Mouse (Mus musculus) skeletal muscle tissue, adult 2 months (tissue): Measurements from ENCODE around the gene Rgs9.
A peak's percentile ranks its signal among the peaks of the same experiment; 100 is the strongest.
"Not testable (repeated sequence)": the region's sequence is repeated elsewhere in the genome, so short reads cannot be mapped to it uniquely, and the experiment has no call there.

Experiments
- DNase-seq: peaks from one replicate; pipeline ENCODE4 v3.0.0-alpha.2; 2012; ENCODE audit warnings: low read depth, low spot score

The Rgs9 gene

GRCm38 (mm10) chr11:109297710-109298375 is at the start of gene Rgs9:
TSS of gene Rgs9 (minus strand) at chr11:109298129.
- DNase-seq, result peak; percentile 77

DNA sequence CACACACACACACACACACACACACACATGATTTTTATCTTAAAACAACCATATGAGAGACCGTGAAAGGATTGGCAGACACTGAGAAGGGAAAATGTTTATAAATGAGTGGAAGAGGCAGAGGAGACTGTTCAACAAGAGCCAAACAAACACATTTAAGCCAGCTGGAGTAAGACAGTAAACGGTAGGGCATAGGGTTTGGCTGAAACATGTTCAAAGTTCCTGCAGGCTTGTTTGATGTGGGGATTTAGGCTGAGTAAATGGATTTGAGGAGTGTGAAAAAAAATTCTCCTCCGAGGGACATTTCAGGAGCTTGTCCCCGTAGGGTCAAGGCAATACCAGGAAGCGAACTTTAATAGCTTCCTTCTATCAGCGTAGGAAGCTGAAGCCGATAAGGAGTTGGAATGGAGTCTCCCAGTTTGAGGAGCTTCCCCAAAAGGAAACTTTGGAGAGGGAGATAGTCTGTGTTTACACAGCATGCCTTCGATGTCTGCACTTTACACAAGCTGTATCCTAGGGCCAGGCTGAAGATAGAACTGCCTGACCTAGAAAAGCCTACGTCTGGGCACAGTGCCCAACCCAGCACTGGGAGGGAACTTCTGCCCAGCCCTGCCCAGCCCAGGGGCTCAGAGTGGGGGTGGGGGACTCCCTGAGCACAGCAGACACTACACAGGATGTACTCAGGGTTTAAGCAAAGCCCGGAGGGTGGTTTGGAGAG is 49.5 kb upstream of the Rgs9 start:
- DNase-seq, result peak; percentile 93

- no peak for DNase-seq
These were observed 46.2 kb upstream of the Rgs9 start for GRCm38 (mm10) chr11:109343991-109344599.

DNA sequence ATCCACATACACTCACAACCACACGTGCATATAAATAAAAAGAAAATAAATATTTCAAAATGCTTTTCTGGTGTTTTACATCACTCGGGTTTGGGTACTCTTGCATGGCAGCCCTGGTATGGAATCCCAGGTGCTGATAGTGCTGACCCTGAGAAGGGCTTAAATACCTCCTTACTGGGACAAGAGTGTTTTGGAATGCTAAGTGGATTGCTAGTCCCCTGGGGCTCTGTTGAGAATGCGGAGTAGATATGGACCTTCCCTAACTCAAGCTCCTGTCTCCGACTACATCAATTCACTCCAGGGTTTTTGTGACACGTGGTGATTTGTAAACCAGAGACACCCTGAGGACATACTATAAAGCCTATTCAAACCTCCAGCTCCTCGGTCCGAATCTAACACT is 45.6 kb upstream of the Rgs9 start:
- no peak for DNase-seq

DNA sequence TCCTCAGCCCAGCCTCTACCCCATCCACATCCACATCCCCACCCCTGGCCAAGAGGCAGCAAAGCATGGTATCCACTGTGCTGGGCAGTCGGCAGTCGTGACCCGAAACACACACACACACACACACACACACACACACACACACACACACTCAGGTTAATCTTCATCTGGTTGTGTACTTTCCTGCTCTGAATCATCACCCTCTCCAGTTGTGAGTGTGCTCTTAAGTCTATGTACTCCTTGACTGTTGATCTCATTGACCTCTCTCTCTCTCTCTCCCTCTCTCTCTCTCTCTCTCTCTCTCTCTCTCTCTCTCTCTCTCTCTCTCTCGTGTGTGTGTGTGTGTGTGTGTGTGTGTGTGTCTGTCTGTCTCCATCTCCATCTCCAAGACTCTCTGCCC is 44.7 kb upstream of the Rgs9 start:
- DNase-seq, result not testable (repeated sequence)

DNA sequence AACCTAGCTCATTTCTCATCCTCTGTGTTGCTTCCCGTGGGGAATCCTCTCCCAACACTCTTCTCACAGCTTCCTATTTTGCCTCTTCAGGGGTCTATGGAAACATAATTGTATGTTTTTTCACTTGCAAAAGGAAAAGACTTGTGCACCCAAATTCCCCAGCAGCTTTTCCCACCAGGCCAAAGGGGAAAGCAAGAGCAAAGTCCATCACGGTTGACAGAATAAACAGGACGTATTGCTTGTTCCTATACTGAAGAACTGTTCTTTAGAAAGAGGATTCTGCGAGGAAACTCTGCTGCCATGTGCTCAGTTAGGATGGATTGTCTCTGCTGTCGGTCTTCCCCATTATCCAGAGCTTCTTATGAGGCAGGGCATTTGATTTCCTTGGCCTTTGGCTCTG is 42.6 kb upstream of the Rgs9 start:
- DNase-seq, result no peak

- DNase-seq, result no peak
These were observed 41.4 kb upstream of the Rgs9 start for GRCm38 (mm10) chr11:109339155-109339938.

DNA sequence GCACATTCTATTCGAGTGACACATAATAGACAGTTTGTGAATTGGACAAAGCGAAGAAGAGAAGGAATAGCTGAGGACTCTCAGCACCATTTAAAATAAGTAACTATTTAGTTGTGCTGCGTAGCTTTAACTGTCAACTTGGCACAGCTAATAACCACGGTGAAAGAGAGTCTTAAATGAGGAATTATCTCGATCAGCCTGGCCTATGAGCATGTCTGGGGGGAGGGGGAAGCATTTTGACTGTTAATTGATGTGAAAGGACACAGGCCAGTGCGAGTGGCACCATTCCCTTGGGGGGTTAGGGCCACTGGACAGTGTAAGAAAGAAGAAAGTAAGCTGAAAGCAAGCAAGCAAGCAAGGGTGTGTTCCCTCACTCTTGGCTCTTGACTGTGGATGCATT is 38.0 kb upstream of the Rgs9 start:
- DNase-seq, result no peak

DNA sequence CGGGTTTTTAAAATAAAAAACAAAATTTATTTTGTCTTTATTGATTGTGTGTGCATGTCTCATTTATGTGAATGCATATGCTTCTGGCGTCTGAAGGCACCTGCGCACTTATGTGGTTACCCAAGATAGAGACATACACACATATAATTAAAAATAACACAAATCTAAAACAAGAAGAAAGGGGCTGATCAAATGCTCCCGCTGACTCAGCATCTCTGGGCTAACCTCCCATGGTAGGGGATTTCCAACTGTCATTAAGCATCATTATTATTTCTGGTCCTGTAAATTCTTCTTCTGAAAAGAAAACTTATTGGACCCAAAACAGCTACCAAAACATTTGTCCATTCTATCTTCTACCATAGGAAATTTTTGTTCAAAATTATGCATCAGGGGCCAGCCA is 36.8 kb upstream of the Rgs9 start:
- DNase-seq, result no peak

DNA sequence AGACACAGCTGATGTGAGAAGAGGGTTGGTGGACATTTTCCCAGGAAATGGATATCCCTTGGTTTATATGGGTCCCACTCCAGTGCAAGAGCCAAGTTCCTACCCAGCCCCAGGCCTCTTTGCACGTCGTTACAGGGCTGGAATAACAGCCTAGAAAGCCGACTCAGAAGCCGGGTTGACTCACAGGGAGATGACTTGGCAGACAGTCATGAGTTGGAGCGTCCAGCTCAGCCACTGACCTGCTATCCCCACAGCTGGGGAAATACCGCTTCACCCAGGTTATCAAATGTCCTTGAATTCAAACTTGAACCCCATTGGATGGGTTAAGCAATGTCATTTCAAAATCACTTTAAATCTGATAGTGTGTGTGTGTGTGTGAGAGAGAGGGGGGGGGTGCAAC is 34.8 kb upstream of the Rgs9 start:
- peak; percentile 77 for DNase-seq

- DNase-seq, result peak; percentile 95
These were observed 33.5 kb upstream of the Rgs9 start for GRCm38 (mm10) chr11:109331424-109331824.

DNA sequence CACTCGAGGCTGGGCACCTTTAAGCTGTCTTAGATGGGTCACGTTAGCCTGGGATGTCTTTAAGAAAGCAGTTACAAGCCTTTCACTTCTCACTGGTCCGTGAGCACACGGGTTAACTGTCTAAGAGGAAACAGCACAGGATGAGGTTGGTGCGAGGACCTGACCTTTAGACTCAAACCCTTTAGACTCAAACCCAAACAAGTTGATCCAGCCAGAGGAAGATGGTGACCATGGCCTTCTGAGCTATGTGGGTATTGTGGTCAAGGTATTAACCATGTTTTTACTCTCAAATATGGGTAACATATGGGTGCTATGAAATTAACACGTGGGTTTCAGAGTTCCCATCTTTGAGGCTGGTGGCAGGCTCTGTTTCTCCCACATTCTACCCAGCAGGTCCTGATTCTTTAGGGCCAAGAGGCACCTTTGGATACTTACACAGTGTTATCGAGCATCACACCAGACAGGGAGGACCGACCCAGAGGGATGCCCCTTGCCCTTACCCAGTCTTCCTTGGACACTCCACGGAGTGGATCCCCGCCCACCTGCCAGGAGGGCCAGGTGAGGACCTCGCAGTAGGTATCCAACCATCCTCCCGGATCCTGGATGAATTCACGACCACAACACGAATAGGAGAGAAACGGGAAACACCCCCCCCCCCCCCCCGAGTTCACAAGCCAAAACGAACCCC is 32.9 kb upstream of the Rgs9 start:
- no peak for DNase-seq

DNA sequence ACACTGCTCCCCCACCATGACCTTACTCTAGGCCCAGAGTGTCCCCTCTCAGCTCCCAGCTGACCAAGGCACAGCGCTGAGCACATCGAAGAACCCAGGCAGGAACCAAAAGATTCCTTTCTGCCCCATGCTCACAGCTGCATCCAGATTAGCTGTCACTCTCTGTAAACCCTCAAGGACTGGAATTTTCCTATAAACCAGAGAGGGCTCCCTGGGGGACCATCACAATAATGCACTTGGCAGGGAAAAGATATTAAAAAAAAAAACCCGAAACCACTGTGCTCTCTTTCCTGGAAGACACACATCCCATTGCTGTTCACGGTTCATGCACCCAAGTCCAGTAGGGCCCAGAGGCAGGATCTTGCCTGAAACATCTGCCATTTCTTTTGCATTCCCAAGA is 31.4 kb upstream of the Rgs9 start:
- no peak for DNase-seq

GRCm38 (mm10) chr11:109327952-109328351 is 30.0 kb upstream of the Rgs9 start:
- DNase-seq, result no peak

- no peak for DNase-seq
These were observed 29.5 kb upstream of the Rgs9 start for GRCm38 (mm10) chr11:109327381-109327780.

GRCm38 (mm10) chr11:109326270-109326669 is 28.3 kb upstream of the Rgs9 start:
- no peak for DNase-seq

GRCm38 (mm10) chr11:109320361-109320933 is 22.5 kb upstream of the Rgs9 start:
- DNase-seq, result no peak

DNA sequence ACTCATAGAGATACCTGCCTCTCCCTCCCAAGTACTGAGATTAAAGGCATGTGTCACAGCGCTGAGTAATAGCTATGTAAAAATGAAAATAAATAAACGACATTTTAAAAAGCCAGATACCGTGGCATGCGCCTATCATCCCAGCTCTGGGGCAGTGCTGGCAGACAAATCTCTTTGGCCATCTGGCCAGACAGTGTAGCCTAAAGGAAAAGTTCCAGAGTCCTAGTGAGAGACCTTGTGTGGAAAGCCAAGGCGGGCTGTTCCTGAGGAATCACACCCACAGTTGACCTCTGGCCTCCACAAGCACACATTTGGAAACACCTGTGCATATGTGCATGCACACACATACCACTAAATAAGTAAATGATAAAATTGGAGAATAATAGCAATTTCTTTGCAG is 22.0 kb upstream of the Rgs9 start:
- DNase-seq, result no peak

DNA sequence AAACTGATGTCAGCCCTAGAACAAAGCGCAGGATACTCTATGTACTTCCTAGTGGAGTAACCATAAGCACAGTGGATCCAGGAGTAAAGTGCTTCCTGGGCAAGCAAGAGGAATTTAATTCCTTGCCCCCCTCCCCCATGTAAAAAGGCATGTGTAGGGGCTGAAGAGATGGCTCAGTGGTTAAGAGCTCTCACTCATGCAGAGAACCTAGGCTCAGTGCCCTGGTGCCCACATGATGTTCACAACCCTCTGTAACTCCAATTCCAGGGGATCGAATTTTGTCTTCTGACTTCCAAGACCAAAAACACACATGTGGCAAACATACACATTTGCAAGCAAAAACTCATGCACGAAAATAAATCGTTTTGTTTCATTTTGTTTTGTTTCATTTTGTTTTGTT is 21.5 kb upstream of the Rgs9 start:
- no peak for DNase-seq

DNA sequence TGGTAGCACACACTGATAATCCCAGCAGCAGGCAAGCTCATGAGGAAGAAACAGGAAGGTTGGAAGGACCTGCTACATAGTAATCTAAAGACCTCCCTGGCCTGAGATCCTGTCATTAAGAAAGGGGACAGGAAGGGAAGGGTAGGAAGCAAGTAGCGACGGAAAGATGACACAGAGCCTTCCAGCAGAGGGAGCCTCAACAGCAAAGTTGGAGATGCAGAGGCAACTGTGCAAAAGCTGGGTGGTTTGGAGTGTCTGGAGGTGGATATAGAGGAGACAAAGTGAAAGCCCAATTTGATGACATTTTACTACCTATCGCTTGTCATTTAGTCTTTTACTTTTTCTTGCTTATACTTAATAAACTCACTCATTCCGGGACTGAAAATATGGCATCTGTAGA is 19.0 kb upstream of the Rgs9 start:
- DNase-seq, result no peak

GRCm38 (mm10) chr11:109311885-109312605 is 14.1 kb upstream of the Rgs9 start:
- peak; percentile 59 for DNase-seq
